Mouse (Mus musculus): ENCODE measurements around the gene Krt84. TPM values are rescaled to one million over a fixed set of nuclear protein-coding genes. Genes with fewer than 3 reads are reported as not detected.
A peak's percentile ranks its signal among the peaks of the same experiment; 100 is the strongest.

Gene Krt84
- polyA plus RNA-seq, 1 experiment from 2014 or later: 0.29 TPM

- DNase-seq (ENCODE audit: low spot score): no peak
These were observed 35.4 kb downstream of the Krt84 start for GRCm38 (mm10) chr15:101497181-101497580.

- DNase-seq (ENCODE audit: low spot score): no peak
These were observed 37.4 kb downstream of the Krt84 start for GRCm38 (mm10) chr15:101495266-101495665.

DNA sequence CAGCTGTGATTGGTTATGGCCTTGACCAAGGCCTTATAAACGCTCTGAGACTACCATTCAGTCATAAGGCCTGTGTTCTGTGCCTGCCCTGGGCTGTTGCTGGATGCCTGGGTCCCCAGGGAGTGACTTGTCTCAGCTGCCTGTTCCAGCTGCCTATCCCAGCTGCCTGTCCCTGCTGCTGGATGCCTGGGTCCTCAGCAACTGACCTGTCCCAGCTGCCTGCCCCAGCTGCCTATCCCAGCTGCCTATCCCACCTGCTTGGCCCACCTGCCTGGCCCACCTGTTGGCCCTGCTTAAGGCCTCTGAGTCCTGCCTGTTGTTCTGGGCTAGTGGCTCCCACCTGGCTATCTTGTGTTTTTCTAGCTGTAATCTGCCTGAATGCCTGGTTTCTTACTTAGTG, 38.4 kb downstream of the Krt84 start:
- no peak for DNase-seq (ENCODE audit: low spot score)

- no peak for DNase-seq (ENCODE audit: low spot score)
These were observed 38.9 kb downstream of the Krt84 start for GRCm38 (mm10) chr15:101493713-101494112.

GRCm38 (mm10) chr15:101492718-101493117, 39.9 kb downstream of the Krt84 start:
- no peak for DNase-seq (ENCODE audit: low spot score)

- DNase-seq (ENCODE audit: low spot score): no peak
These were observed 41.2 kb downstream of the Krt84 start, which contains the start of gene Krt83 for GRCm38 (mm10) chr15:101491431-101491830. TSS of gene Krt83 (minus strand) at chr15:101491512.

GRCm38 (mm10) chr15:101485911-101486635, 46.5 kb downstream of the Krt84 start:
- peak; percentile 65 for DNase-seq (ENCODE audit: low spot score)

DNA sequence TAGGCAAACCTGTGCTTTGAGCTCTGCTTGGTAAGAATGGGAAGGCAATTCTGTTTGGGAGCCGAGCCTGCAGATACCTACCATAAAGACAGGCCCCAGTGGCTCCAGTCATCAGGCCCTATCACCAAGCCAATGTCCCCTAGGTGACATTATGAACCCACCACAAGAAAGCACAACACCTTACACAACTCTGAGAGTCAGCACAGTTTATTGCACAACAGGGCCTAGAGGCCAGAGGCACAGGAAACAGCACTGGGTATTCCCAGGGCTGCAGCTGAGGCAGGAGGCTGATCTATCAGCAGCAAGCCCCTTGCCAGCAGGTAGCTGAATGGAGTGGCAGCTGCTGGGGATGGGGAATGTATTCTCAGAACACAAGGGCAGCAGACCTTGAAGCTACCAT, 47.7 kb downstream of the Krt84 start:
- DNase-seq (ENCODE audit: low spot score): no peak

- DNase-seq (ENCODE audit: low spot score): no peak
These were observed 49.0 kb downstream of the Krt84 start for GRCm38 (mm10) chr15:101483646-101484045.

- DNase-seq (ENCODE audit: low spot score): no peak
These were observed 50.6 kb downstream of the Krt84 start for GRCm38 (mm10) chr15:101482056-101482455.

- no peak for DNase-seq (ENCODE audit: low spot score)
These were observed 53.0 kb downstream of the Krt84 start for GRCm38 (mm10) chr15:101479666-101480060.

GRCm38 (mm10) chr15:101479007-101479665, 53.5 kb downstream of the Krt84 start:
- DNase-seq (ENCODE audit: low spot score): peak; percentile 65

Small RNA genes lying within 50 kb of the gene (microRNA-seq; reads per million reads assigned to microRNA genes)
- not detected for gene Gm44393 (ENCODE audit: borderline number of aligned reads)
- gene Gm44460 (ENCODE audit: borderline number of aligned reads): not detected

Other genes with a start within 250 kb of the Krt84 start
- gene Atg101, start 248.5 kb downstream of the Krt84 start, polyA plus RNA-seq (2015; fragmentation: Nextera tagmentation; extraction: Ambion mirVana): 95.1 and 103 TPM in 2 replicates
- 0.22 and 0.40 TPM in 2 replicates for gene 6030408B16Rik, start 239.6 kb downstream of the Krt84 start, polyA plus RNA-seq (2015; fragmentation: Nextera tagmentation; extraction: Ambion mirVana)
- gene Krt80, start 162.7 kb downstream of the Krt84 start, polyA plus RNA-seq (2015; fragmentation: Nextera tagmentation; extraction: Ambion mirVana): 0.65 and 0.72 TPM in 2 replicates
- gene Krt7, start 121.8 kb downstream of the Krt84 start, polyA plus RNA-seq (2015; fragmentation: Nextera tagmentation; extraction: Ambion mirVana): 84.1 and 92.4 TPM in 2 replicates
- gene Krt87, start 94.0 kb downstream of the Krt84 start, polyA plus RNA-seq (2015; fragmentation: Nextera tagmentation; extraction: Ambion mirVana): 0.51 and 0.91 TPM in 2 replicates
- 0.28 TPM in 1 of 2 replicates, not detected in the other for gene Krt88, start 85.1 kb downstream of the Krt84 start, polyA plus RNA-seq (2015; fragmentation: Nextera tagmentation; extraction: Ambion mirVana)
- gene Krt81, start 69.1 kb downstream of the Krt84 start, polyA plus RNA-seq (2015; fragmentation: Nextera tagmentation; extraction: Ambion mirVana): 0.47 and 0.48 TPM in 2 replicates
- 0.28 and 0.46 TPM in 2 replicates for gene Krt86, start 59.3 kb downstream of the Krt84 start, polyA plus RNA-seq (2015; fragmentation: Nextera tagmentation; extraction: Ambion mirVana)
- 1.0 and 1.7 TPM in 2 replicates for gene Krt83, start 41.3 kb downstream of the Krt84 start, polyA plus RNA-seq (2015; fragmentation: Nextera tagmentation; extraction: Ambion mirVana)
- gene Gm49425, start 15.6 kb downstream of the Krt84 start, polyA plus RNA-seq (2015; fragmentation: Nextera tagmentation; extraction: Ambion mirVana): 0.13 and 0.39 TPM in 2 replicates
- gene Krt82, start 17.8 kb upstream of the Krt84 start, polyA plus RNA-seq (2015; fragmentation: Nextera tagmentation; extraction: Ambion mirVana): 0.05 and 0.08 TPM in 2 replicates
- 0.06 and 0.18 TPM in 2 replicates for gene Krt90, start 30.1 kb upstream of the Krt84 start, polyA plus RNA-seq (2015; fragmentation: Nextera tagmentation; extraction: Ambion mirVana)
- gene Krt75, start 41.1 kb upstream of the Krt84 start, polyA plus RNA-seq (2015; fragmentation: Nextera tagmentation; extraction: Ambion mirVana): 0.21 and 0.27 TPM in 2 replicates
- gene Gm5414, start 95.4 kb upstream of the Krt84 start, polyA plus RNA-seq (2015; fragmentation: Nextera tagmentation; extraction: Ambion mirVana): not detected in 2 replicates
- not detected in 2 replicates for gene Gm5478, start 114.6 kb upstream of the Krt84 start, polyA plus RNA-seq (2015; fragmentation: Nextera tagmentation; extraction: Ambion mirVana)
- gene Krt6b, start 147.5 kb upstream of the Krt84 start, polyA plus RNA-seq (2015; fragmentation: Nextera tagmentation; extraction: Ambion mirVana): 0.80 and 0.94 TPM in 2 replicates
- gene Krt6a, start 161.5 kb upstream of the Krt84 start, polyA plus RNA-seq (2015; fragmentation: Nextera tagmentation; extraction: Ambion mirVana): 3.4 and 7.7 TPM in 2 replicates
- 110 and 117 TPM in 2 replicates for gene Krt5, start 180.1 kb upstream of the Krt84 start, polyA plus RNA-seq (2015; fragmentation: Nextera tagmentation; extraction: Ambion mirVana)
- gene Krt71, start 210.3 kb upstream of the Krt84 start, polyA plus RNA-seq (2015; fragmentation: Nextera tagmentation; extraction: Ambion mirVana): 1.5 and 1.7 TPM in 2 replicates